Mouse (Mus musculus) gastrocnemius, postnatal 36 days (tissue): ENCODE results near the gene Olfr1224-ps1. TPM values are rescaled to one million over a fixed set of nuclear protein-coding genes. Genes with fewer than 3 reads are reported as not detected.
"Not testable (repeated sequence)": the region's sequence is repeated elsewhere in the genome, so short reads cannot be mapped to it uniquely, and the experiment has no call there.

Experiments
- DNase-seq, 2 experiments: peaks; one replicate each; pipeline ENCODE4 v3.0.0; 2022
- intact Hi-C: fragments of 180-260 bp; cut with DNase I; formaldehyde crosslinking; loops from one replicate; pipeline ENCODE4 v1.15.1; 2025
- long read RNA-seq, 2 experiments: library from polyadenylated mRNA; stranded (forward); transcript quantifications; one replicate each; pipeline ENCODE4 v2.0.0; 2021
- total RNA-seq, 2 experiments: library from RNA; stranded (reverse); gene quantifications; 2 replicates each; pipeline ENCODE4 v1.2.3; 2021

Olfr1224-ps1 gene
- total RNA-seq: not detected
- long read RNA-seq, experiment 1: 0 reads
- long read RNA-seq, experiment 2: 0 reads

GRCm38 (mm10) chr2:89163991-89164390, at the start of gene Olfr1224-ps1:
TSS of gene Olfr1224-ps1 (minus strand) at chr2:89164091.
- intact Hi-C loops, DNase-seq: not testable (repeated sequence)

GRCm38 (mm10) chr2:89199948-89200347, 36.1 kb upstream of the Olfr1224-ps1 start, which contains the start of gene Olfr1226:
TSS of gene Olfr1226 (minus strand) at chr2:89200048.
- intact Hi-C loops: no loop called here
- no peak for DNase-seq

GRCm38 (mm10) chr2:89196325-89196982, 32.6 kb upstream of the Olfr1224-ps1 start:
- DNase-seq: no peak
- intact Hi-C loops: no loop called here

- intact Hi-C loops: no loop called here
- no peak for DNase-seq
These were observed 10.7 kb upstream of the Olfr1224-ps1 start, which contains the start of gene Olfr1225 for GRCm38 (mm10) chr2:89174569-89174968. TSS of gene Olfr1225 (minus strand) at chr2:89174669.

- intact Hi-C loops, DNase-seq: not testable (repeated sequence)
These were observed 820 bp upstream of the Olfr1224-ps1 start for GRCm38 (mm10) chr2:89164711-89165110.

GRCm38 (mm10) chr2:89151460-89151859, 12.4 kb downstream of the Olfr1224-ps1 start, which contains the start of gene Olfr1223:
TSS of gene Olfr1223 (minus strand) at chr2:89151560.
- intact Hi-C loops: no loop called here
- no peak for DNase-seq

GRCm38 (mm10) chr2:89132954-89133353, 30.9 kb downstream of the Olfr1224-ps1 start, which contains the start of gene Olfr1222:
TSS of gene Olfr1222 (minus strand) at chr2:89133054.
- intact Hi-C loops: no loop called here
- DNase-seq: no peak

GRCm38 (mm10) chr2:89117183-89117582, 46.7 kb downstream of the Olfr1224-ps1 start, which contains the start of gene Olfr1221:
TSS of gene Olfr1221 (minus strand) at chr2:89117283.
- DNase-seq: no peak
- intact Hi-C loops: no loop called here

- DNase-seq: no peak
- intact Hi-C loops: no loop called here
These were observed 57.2 kb downstream of the Olfr1224-ps1 start, which contains the start of gene Olfr1220 for GRCm38 (mm10) chr2:89106735-89107134. TSS of gene Olfr1220 (minus strand) at chr2:89106835.

- intact Hi-C loops: no loop called here
- no peak for DNase-seq
These were observed 58.2 kb downstream of the Olfr1224-ps1 start for GRCm38 (mm10) chr2:89105651-89106050.

Other genes with a start within 250 kb of the Olfr1224-ps1 start
- gene Olfr1209, start 248.9 kb downstream of the Olfr1224-ps1 start, total RNA-seq: not detected
- not detected for gene Olfr1211, start 226.0 kb downstream of the Olfr1224-ps1 start, total RNA-seq
- gene Olfr1212, start 210.1 kb downstream of the Olfr1224-ps1 start, total RNA-seq: not detected
- gene Gm13762, start 183.8 kb downstream of the Olfr1224-ps1 start, total RNA-seq: not detected
- not detected for gene Olfr1214, start 171.4 kb downstream of the Olfr1224-ps1 start, total RNA-seq
- gene Olfr1215, start 157.1 kb downstream of the Olfr1224-ps1 start, total RNA-seq: not detected
- gene Olfr1216, start 145.8 kb downstream of the Olfr1224-ps1 start, total RNA-seq: not detected
- not detected for gene Olfr1217, start 132.0 kb downstream of the Olfr1224-ps1 start, total RNA-seq
- gene Olfr1218, start 102.9 kb downstream of the Olfr1224-ps1 start, total RNA-seq: not detected
- gene Olfr1219, start 80.6 kb downstream of the Olfr1224-ps1 start, total RNA-seq: not detected
- not detected for gene Olfr1220, start 57.3 kb downstream of the Olfr1224-ps1 start, total RNA-seq
- gene Olfr1221, start 46.8 kb downstream of the Olfr1224-ps1 start, total RNA-seq: not detected
- not detected for gene Olfr1222, start 31.0 kb downstream of the Olfr1224-ps1 start, total RNA-seq
- not detected for gene Olfr1223, start 12.5 kb downstream of the Olfr1224-ps1 start, total RNA-seq
- gene Olfr1225, start 10.6 kb upstream of the Olfr1224-ps1 start, total RNA-seq: not detected
- not detected for gene Olfr1226, start 36.0 kb upstream of the Olfr1224-ps1 start, total RNA-seq
- not detected for gene Olfr1228, start 90.0 kb upstream of the Olfr1224-ps1 start, total RNA-seq
- not detected for gene Olfr1229, start 123.9 kb upstream of the Olfr1224-ps1 start, total RNA-seq
- not detected for gene Olfr1230, start 133.2 kb upstream of the Olfr1224-ps1 start, total RNA-seq
- gene Olfr1231, start 143.0 kb upstream of the Olfr1224-ps1 start, total RNA-seq: not detected
- not detected for gene Olfr1232, start 165.6 kb upstream of the Olfr1224-ps1 start, total RNA-seq
- not detected for gene Olfr1233, start 178.3 kb upstream of the Olfr1224-ps1 start, total RNA-seq
- not detected for gene Olfr1234, start 200.8 kb upstream of the Olfr1224-ps1 start, total RNA-seq
- gene Olfr1238, start 245.6 kb upstream of the Olfr1224-ps1 start, total RNA-seq: not detected